Mouse (Mus musculus) ES-E14 (cell line): ENCODE measurements at regions not wholly inside any gene's neighbourhood (a gene's known extent, or its start where the extent isn't known, plus 50 kb on each side); places are given as distances from the start of the nearest gene placed in this dataset.

Experiments
- DNase-seq: peaks from one replicate; pipeline ENCODE4 v3.0.0-alpha.2; 2013; ENCODE audit warnings: low read depth, low spot score
- H3K27ac ChIP-seq: 2 replicates; pipeline ENCODE4 v1.5.1; 2012; ENCODE audit warnings: low read depth, mild to moderate bottlenecking, low read length, moderate library complexity, mixed read lengths; ENCODE audit not compliant: poor library complexity, insufficient read depth, severe bottlenecking
- H3K36me3 ChIP-seq: 2 replicates; pipeline ENCODE4 v1.6.1; 2012; ENCODE audit warnings: mild to moderate bottlenecking, low read length, moderate library complexity, mixed read lengths; ENCODE audit not compliant: control insufficient read depth, poor library complexity, insufficient read depth, severe bottlenecking
- H3K4me1 ChIP-seq, 2 experiments: fragments of 150-350 bp in 1 of 2; sonication (generic) in 1 of 2; 2 replicates each; pipeline ENCODE4 v1.6.1; 2012; ENCODE audit warnings: low read length in 2 of 2, mild to moderate bottlenecking in 1 of 2, mixed read lengths in 1 of 2; ENCODE audit not compliant: control insufficient read depth in 2 of 2, insufficient read depth in 2 of 2, poor library complexity in 1 of 2
- H3K4me3 ChIP-seq, 2 experiments: fragments of 150-350 bp in 1 of 2; sonication (generic) in 1 of 2; 2 replicates each; pipeline ENCODE4 v1.5.1; 2012; ENCODE audit warnings: low read length in 2 of 2, low read depth in 1 of 2, mild to moderate bottlenecking in 1 of 2, mixed read lengths in 1 of 2; ENCODE audit not compliant: insufficient read depth in 1 of 2, poor library complexity in 1 of 2, severe bottlenecking in 1 of 2
- H3K9ac ChIP-seq: 2 replicates; pipeline ENCODE4 v1.6.1; 2012; ENCODE audit warnings: low read depth, mild to moderate bottlenecking, low read length, mixed read lengths; ENCODE audit not compliant: poor library complexity, insufficient read depth, severe bottlenecking
- H3K9me3 ChIP-seq: fragments of 150-350 bp; sonication (generic); 2 replicates; pipeline ENCODE4 v1.6.1; 2012; ENCODE audit warnings: low read depth, mild to moderate bottlenecking, low read length; ENCODE audit not compliant: control insufficient read depth, insufficient read depth
- CHD2 ChIP-seq: IDR thresholded peaks from 2 replicates; pipeline ENCODE4 v1.6.1; 2014; ENCODE audit warnings: mild to moderate bottlenecking, low read depth, low read length, inconsistent platforms
- HCFC1 ChIP-seq: IDR thresholded peaks from 2 replicates; pipeline ENCODE4 v1.6.1; 2012; ENCODE audit warnings: low read length, inconsistent platforms, borderline replicate concordance; ENCODE audit not compliant: insufficient read depth
- MAFK ChIP-seq: IDR thresholded peaks from 2 replicates; pipeline ENCODE4 v1.6.1; 2014; ENCODE audit warnings: mild to moderate bottlenecking, low read depth, low read length, inconsistent platforms; ENCODE audit not compliant: insufficient read depth
- ZC3H11A ChIP-seq: IDR thresholded peaks from 2 replicates; pipeline ENCODE4 v1.6.1; 2012; ENCODE audit warnings: low read depth, mild to moderate bottlenecking, inconsistent platforms, low read length, borderline replicate concordance
- ZNF384 ChIP-seq: IDR thresholded peaks from 2 replicates; pipeline ENCODE4 v1.6.1; 2012; ENCODE audit warnings: low read depth, low read length, inconsistent platforms
- in situ Hi-C, 2 experiments: fragments of 600-800 bp; cut with MboI; formaldehyde crosslinking; loops; one replicate each; pipeline ENCODE4 v1.15.1; 2025; ENCODE audit warnings: low sequenced_read_pairs in 2 of 2, inconsistent platforms in 1 of 2; ENCODE audit not compliant: unreplicated experiment in 2 of 2

- Histone ChIP-seq H3K9ac (no peak overlapping the region), H3K9me3 (no peaks in the 10 kb centered on the region), H3K4me3 (no peak overlapping the region), H3K36me3 (no peaks in the 10 kb centered on the region), H3K27ac (no peak overlapping the region), H3K4me1 (no peaks in the 10 kb centered on the region)
- DNase-seq: no peak
- TF ChIP-seq HCFC1: no peak
- no peak for TF ChIP-seq ZC3H11A
- no peak for TF ChIP-seq MAFK
- no peak for TF ChIP-seq CHD2
- no peak for TF ChIP-seq ZNF384
- in situ Hi-C loops: no loop called here
These were observed 277.7 kb upstream of the Xylt1 start for GRCm38 (mm10) chr7:117103035-117103434.

GRCm38 (mm10) chr7:117106691-117107191 lies 274.0 kb upstream of the Xylt1 start:
- no peaks in the 10 kb centered on the region for H3K9me3 ChIP-seq
- TF ChIP-seq MAFK: no peak
- TF ChIP-seq ZC3H11A: no peak
- no peak for TF ChIP-seq ZNF384
- no peak for TF ChIP-seq CHD2
- TF ChIP-seq HCFC1: no peak
- no peak for DNase-seq
- in situ Hi-C loops: no loop called here
- no peak overlapping the region for H3K4me3 ChIP-seq
- H3K9ac ChIP-seq: no peak overlapping the region
- no peak overlapping the region for H3K27ac ChIP-seq
- H3K36me3 ChIP-seq: no peaks in the 10 kb centered on the region
- H3K4me1 ChIP-seq: no peaks in the 10 kb centered on the region

GRCm38 (mm10) chr7:117108391-117108790 lies 272.4 kb upstream of the Xylt1 start:
- TF ChIP-seq HCFC1 (no peak), ZNF384 (no peak), ZC3H11A (no peak), CHD2 (no peak), MAFK (no peak)
- Histone ChIP-seq H3K4me3 (no peak overlapping the region), H3K27ac (no peak overlapping the region), H3K9me3 (no peaks in the 10 kb centered on the region), H3K9ac (no peak overlapping the region), H3K4me1 (no peaks in the 10 kb centered on the region), H3K36me3 (no peaks in the 10 kb centered on the region)
- in situ Hi-C loops: no loop called here
- DNase-seq: no peak

GRCm38 (mm10) chr7:117127728-117128127 lies 253.1 kb upstream of the Xylt1 start:
- H3K9ac ChIP-seq: no peak overlapping the region
- TF ChIP-seq ZNF384: no peak
- TF ChIP-seq MAFK: no peak
- no peak for TF ChIP-seq CHD2
- TF ChIP-seq ZC3H11A: no peak
- TF ChIP-seq HCFC1: no peak
- in situ Hi-C loops: no loop called here

GRCm38 (mm10) chr7:117134869-117135268 lies 245.9 kb upstream of the Xylt1 start:
- Histone ChIP-seq H3K27ac (no peak overlapping the region), H3K4me1 (no peaks in the 10 kb centered on the region), H3K9me3 (no peaks in the 10 kb centered on the region), H3K36me3 (no peaks in the 10 kb centered on the region), H3K4me3 (no peak overlapping the region), H3K9ac (no peak overlapping the region)
- TF ChIP-seq CHD2: no peak
- TF ChIP-seq HCFC1: peak; percentile 65; the same call in 1 of the 2 replicates
- no peak for TF ChIP-seq MAFK
- DNase-seq: no peak
- in situ Hi-C loops: no loop called here

More at GRCm38 (mm10) chr7:117127728-117128127, 253.1 kb upstream of the Xylt1 start:
- no peak for DNase-seq
- Histone ChIP-seq H3K9me3 (no peaks in the 10 kb centered on the region), H3K27ac (no peak overlapping the region), H3K36me3 (no peaks in the 10 kb centered on the region), H3K4me3 (no peak overlapping the region), H3K4me1 (no peaks in the 10 kb centered on the region)
